Mouse (Mus musculus): ENCODE data around the gene Emp2.

Emp2 gene

DNA sequence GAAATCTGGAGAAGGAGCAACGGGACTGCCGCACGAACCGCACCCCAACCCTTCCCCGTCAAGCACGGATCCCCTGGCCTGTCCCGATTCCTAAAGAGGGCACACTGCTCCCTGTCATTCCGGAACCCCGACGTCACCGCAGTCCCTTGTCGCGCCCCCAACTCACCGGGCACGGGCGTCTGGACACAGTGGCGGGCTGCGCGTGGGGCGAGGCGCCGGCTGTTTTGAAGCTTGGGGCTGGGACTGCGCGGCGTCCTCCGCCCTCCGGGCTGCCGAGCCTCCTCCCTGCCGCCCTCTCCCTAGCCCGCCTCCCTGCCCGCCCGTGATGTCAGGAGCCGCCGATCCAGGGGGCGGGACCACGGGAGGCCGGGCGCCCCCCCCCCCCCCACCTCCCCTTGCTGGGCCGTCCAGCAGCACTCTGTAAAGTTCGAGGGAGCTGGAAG is at the start of gene Emp2:
Gene Emp2 (minus strand): TSS at position 323 of the 443 bp plus-strand sequence.
- peak; percentile 17 for DNase-seq (ENCODE audit: low read depth)

GRCm38 (mm10) chr16:10363061-10363460 is 49.3 kb upstream of the Emp2 start:
- no peak for DNase-seq (ENCODE audit: low read depth)

- no peak for DNase-seq (ENCODE audit: low read depth)
These were observed 45.5 kb upstream of the Emp2 start for GRCm38 (mm10) chr16:10359241-10359640.

GRCm38 (mm10) chr16:10358010-10358934 is 44.5 kb upstream of the Emp2 start:
- DNase-seq (ENCODE audit: low read depth), result no peak

DNA sequence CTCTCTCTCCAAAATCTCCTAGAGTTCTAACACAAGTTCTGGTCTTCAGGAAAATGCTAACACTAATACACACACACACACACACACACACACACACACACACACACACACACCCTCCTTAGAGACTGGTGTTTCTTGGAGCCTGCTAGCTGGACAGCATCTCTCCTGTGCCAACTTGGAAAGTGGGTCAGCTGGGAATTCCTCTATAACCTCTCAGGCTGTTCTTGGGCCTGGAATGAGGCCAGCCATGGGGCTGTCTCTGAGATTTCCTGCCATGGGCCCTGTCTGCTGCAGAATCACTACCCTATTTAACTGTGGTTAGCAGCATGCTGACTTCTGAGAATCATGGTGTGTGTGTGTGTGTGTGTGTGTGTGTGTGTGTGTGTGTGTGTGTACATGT is 41.2 kb upstream of the Emp2 start:
- peak; percentile 80 for DNase-seq (ENCODE audit: low read depth)

DNA sequence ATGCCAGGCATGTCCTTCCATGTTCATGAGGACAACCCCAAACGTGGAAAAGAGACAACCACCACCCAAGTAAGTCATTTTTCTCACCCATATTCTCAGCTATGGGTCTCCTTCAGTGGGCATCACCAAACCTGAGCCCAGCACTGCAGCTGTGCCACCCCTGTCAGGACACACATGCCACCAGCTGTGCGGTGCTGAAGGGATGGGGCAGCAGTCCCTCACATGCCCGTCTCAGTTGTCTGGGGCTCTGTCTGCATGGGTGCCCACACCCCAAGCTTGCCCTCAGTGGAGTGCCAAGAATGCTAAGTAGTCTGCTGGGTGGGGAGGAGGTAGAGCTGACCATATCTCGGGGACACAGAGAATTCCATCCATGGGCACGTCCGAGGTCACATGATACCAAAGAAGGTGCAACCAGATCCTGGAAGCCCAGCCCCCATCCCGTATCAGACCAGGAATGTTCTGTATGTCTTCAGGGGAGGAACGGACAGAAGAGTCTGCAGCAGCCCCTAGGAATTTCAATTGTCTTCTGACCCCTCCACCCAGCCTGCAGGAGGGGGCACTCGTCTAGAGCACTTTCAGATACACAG is 37.4 kb upstream of the Emp2 start:
- DNase-seq (ENCODE audit: low read depth), result no peak

DNA sequence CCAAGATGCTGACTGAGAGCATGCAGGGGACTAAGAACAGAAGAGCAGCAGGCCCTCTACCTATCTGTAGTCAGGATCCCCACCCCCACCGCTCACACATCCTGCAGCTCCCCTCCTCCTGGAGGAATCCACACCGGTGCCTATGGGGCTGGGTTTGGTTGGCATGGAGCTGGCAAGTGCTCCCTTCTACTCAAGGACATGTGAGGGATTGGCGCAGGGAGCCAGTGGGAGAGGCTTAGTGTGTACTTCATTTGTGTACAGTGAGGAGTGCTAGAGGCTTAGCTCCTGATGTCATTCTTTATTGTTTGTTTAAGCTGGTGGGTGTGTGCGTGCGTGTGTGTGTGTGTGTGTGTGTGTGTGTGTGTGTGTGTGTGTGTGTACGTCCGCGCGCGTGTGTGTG is 36.1 kb upstream of the Emp2 start:
- no peak for DNase-seq (ENCODE audit: low read depth)

DNA sequence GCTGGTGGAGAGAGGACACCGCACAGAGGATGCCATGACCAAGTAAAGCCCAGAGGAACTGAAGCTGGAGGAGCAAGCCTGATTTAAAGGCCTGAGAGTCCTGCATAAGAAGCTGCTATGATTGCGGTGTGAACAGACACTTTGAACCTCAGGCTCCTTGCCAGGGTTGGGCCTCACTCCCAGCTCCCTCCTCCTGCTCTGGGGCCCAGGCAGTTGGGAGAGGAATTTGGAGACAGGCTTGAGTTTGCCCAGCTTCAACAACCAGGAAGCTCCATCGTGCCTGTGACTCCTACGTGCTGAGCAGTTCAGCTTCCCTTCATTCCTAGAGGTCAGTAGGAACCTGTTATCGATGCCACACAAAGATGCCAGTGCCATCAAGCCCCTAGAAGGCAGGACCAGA is 35.7 kb upstream of the Emp2 start:
- DNase-seq (ENCODE audit: low read depth), result no peak

DNA sequence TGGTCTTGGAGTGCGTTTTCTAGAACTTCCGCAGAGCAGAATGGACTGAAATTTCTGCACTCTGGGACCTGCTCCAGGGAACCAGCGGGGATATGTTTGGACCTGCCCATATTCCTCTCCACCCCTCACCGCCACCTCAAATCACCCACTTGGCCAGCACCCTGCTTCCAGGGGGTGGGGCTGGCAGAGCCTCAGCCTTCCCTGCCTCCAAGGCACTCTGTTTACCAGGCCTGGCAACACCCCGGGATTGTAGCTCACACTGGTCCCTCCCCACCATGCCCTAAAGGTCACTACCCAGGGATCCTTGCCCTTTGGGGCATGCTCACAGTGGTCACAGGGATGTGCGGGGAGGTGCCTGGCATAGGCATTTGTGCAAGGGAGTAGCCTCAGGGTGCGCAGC is 33.8 kb upstream of the Emp2 start:
- DNase-seq (ENCODE audit: low read depth), result no peak

DNA sequence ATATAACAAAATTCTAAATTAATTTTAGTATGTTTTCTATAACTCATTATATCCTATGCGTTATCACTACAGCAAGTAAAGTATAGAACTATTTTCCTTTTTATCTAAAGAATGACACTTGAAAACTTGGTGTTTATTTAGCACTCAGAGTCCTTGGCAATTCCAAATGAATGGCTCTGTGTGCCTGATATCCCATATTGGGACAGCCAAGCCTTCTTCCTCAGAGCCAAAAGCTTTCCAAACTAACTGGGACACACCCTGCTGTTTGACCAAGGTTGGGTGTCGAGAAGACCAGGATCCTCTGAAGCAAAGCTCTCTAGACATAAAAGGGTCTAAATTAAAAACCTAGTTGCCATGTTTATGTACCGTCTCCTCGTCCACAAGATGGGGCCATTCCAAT is 27.3 kb upstream of the Emp2 start:
- no peak for DNase-seq (ENCODE audit: low read depth)

DNA sequence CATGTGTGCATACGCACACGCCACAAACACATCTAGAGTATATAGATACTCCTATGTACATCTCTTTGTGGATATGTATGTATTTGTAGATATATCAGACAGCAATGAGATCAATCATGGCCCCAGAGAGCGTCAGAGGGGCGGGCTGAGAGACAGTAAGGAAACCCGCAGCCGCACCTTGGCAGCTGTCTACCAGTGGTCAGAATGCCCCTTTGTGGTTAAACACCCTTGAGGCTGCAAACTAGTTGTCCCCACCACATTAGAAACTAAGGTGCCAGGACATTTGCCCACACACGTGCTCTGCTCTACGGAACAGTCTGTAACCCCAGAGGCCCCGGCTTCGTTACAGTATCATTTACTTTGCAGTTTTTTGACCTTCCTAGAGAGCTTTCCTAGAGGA is 26.2 kb upstream of the Emp2 start:
- DNase-seq (ENCODE audit: low read depth), result no peak

GRCm38 (mm10) chr16:10338601-10339000 is 24.8 kb upstream of the Emp2 start:
- no peak for DNase-seq (ENCODE audit: low read depth)

GRCm38 (mm10) chr16:10337422-10338197 is 23.8 kb upstream of the Emp2 start:
- DNase-seq (ENCODE audit: low read depth), result no peak

DNA sequence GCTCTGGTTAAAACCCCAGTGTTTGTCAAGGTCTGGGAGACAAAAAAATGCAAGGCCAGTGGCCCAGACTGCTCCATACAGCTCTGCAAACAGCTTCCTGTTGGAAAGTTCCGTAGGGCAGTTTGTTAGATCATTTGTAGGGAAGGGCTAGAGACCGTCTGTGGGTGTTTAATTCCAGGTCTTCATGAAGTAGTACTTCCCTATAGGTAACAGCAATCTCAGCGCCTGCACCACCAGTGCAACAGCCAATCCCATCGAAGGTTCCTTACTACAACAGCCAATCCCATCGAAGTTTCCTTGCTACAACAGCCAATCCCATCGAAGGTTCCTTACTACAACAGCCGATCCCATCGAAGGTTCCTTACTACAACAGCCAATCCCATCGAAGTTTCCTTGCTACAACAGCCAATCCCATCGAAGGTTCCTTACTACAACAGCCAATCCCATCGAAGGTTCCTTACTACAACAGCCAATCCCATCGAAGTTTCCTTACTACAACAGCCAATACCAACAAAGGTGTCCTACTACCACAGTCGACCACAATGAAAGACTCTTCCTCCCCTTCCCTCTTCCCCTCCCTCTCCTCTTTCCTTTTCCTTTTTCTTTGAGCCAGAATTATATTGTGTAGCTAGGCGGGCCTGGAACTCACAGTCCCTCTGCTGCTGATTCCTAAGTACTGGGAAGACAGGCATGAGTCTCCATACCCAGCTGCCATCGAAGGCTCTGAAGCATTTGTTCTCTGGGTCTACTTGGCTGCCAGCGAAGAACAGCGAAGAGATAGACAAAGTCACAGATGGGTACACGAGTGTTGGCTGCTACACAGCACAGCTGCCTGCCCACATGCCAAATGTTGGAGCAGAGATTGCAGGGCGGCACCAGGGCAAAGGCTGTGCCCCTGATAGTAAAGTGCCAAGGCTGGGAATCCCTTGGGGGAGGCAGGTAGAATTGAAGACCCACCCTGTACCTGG is 23.0 kb upstream of the Emp2 start:
- DNase-seq (ENCODE audit: low read depth), result no peak

GRCm38 (mm10) chr16:10335953-10336352 is 22.2 kb upstream of the Emp2 start:
- no peak for DNase-seq (ENCODE audit: low read depth)

DNA sequence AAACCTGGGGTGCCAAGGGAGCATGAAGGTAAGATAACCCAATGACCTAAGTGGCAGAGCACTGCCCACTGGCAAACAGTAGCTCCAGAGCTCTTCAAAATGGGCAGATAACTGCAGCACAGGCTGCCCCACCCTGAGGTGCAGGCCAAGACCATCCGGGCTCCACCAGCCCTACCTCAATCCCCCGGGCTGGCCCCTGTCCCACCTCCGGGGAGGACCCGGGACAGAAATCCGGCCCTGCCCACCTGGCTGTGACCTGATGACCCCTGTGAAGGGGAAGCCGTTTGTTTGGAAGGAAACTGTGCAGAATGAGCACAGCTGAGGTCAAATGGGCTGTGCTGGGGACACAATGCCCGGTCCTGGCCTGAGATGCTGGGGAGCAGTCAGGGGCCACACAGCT is 19.0 kb upstream of the Emp2 start:
- DNase-seq (ENCODE audit: low read depth), result no peak

DNA sequence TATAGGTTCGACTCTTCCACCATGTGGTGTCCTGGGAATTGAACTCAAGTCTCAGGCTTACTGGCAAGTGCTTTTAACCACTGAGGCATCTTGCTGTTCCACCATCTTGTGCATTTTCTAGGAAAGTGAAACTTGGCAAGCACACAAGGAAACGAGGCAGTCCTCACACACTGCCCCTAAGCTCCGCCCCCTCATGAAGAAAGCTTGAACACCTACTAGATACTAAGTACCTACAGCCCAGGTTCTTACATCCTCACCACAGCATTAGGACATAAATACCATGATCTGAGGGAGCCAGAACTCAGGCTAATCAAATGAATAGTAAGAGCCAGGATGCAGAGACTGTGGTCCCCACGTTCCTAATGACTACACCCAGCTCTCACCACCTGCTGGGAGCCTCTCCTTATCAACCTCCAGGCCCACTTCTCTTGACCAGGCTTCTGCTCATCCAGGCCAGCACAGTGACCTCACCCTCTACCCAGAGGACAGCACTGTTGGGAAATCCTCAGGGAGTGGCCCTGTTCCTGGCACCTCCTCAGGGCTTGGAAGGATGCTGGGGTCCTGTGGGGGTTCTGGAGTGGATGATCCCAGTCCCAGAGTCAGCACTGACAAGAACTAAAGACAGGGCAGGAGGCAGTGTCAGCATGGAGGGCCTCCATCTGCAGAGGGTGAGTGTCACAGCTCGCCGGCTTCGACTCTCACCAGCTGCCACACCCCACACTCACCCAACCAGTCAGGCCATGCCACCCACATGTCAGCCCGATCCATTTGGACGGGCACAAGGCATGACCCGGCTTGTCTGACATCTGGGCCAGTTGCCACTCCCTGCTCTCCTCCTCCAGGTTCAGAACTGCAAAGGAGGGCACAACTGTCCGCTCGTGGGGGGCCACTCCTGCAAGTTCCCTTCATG is 17.1 kb upstream of the Emp2 start:
- DNase-seq (ENCODE audit: low read depth), result no peak

DNA sequence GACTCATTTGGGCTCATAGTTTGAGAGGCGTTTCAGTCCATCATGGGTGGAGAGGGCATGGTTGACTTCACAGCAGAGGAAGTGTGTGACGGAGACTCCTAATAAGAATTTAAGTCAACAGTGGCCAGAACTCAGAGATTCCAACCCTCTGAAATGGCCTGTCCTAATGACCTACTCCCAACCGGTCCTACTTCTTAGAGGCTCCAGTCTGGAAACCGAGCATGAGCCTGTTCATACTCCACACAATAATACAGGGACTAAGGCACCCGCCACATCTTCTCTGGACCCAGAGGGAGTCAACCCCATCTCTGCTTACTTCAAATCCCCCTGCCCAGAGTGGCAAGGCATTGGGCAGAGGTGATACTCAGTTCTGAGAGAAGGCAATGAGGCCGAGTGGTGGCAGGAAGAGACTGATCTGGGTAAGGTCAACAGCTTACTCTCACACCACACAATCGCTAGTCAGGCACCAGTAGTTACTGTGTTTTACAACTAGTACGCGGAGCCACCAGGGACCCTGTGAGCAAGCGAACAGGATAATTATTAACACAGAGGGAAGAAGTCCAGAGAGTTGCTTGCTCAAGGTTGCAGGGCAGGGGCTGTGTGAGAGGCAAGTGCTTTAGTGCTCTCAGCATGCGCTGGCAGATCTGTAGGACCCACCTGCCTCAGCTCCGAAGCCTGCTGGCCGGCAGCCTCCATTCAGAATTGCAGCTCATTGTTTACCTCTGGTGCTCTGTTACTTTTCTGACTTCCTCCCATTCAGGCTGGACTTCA is 14.0 kb upstream of the Emp2 start:
- no peak for DNase-seq (ENCODE audit: low read depth)

GRCm38 (mm10) chr16:10319914-10320569 is 6.3 kb upstream of the Emp2 start:
- DNase-seq (ENCODE audit: low read depth), result no peak
